Mouse (Mus musculus): ENCODE results near the gene Iqsec1. TPM values are rescaled to one million over a fixed set of nuclear protein-coding genes. Genes with fewer than 3 reads are reported as not detected.
A peak's percentile ranks its signal among the peaks of the same experiment; 100 is the strongest.

Iqsec1 gene
- polyA plus RNA-seq, 1 experiment from 2014 or later: 16.3 TPM

- Histone ChIP-seq H3K4me1 (peaks cover 29% of the 10 kb centered on the region), H3K4me2 (replicated peaks) (no peak overlapping the region), H3K27ac (replicated peaks) (no peak overlapping the region), H3K9ac (replicated peaks) (no peak overlapping the region), H3K27me3 (peaks cover 29% of the 10 kb centered on the region), H3K9me3 (no peaks in the 10 kb centered on the region), H3K4me3 (no peak overlapping the region), H3K36me3 (no peaks in the 10 kb centered on the region)
- WGBS: 21% methylated on average over 5 of the region's 5 CpGs
- no peak for ATAC-seq (ENCODE audit: low FRiP score, low read depth)
These were observed 199.0 kb downstream of the Iqsec1 start for GRCm38 (mm10) chr6:90789520-90789919.

GRCm38 (mm10) chr6:90787587-90787986, 200.9 kb downstream of the Iqsec1 start:
- WGBS: 93% methylated on average over 3 of the region's 3 CpGs
- Histone ChIP-seq H3K36me3 (no peaks in the 10 kb centered on the region), H3K4me2 (replicated peaks) (no peak overlapping the region), H3K27ac (replicated peaks) (peak overlapping the region; percentile 85), H3K27me3 (peaks cover 16% of the 10 kb centered on the region), H3K9ac (replicated peaks) (no peak overlapping the region), H3K4me3 (no peak overlapping the region), H3K4me1 (peaks cover 48% of the 10 kb centered on the region), H3K9me3 (no peaks in the 10 kb centered on the region)
- ATAC-seq (ENCODE audit: low FRiP score, low read depth): no peak

- Histone ChIP-seq H3K27me3 (peaks cover 13% of the 10 kb centered on the region; the same call in 1 of the 2 replicates), H3K9me3 (no peaks in the 10 kb centered on the region), H3K36me3 (no peaks in the 10 kb centered on the region), H3K4me1 (peaks cover 54% of the 10 kb centered on the region), H3K4me3 (no peak overlapping the region), H3K4me2 (replicated peaks) (peak overlapping the region; percentile 19; the same call in 1 of the 2 replicates), H3K27ac (replicated peaks) (peak overlapping the region; percentile 85), H3K9ac (replicated peaks) (0 out of 2 replicates have a peak overlapping the region, but pooled peaks have one; percentile 28)
- 51% methylated on average over 6 of the region's 6 CpGs for WGBS
- ATAC-seq (ENCODE audit: low FRiP score, low read depth): no peak
These were observed 201.4 kb downstream of the Iqsec1 start for GRCm38 (mm10) chr6:90787036-90787435.

- WGBS: 9% methylated on average over 3 of the region's 3 CpGs
- peak overlapping the region; percentile 19; the same call in 1 of the 2 replicates for H3K4me2 ChIP-seq (replicated peaks)
- H3K4me1 ChIP-seq: peaks cover 58% of the 10 kb centered on the region
- H3K9me3 ChIP-seq: no peaks in the 10 kb centered on the region
- no peak overlapping the region for H3K4me3 ChIP-seq
- no peaks in the 10 kb centered on the region for H3K36me3 ChIP-seq
- H3K27me3 ChIP-seq: 0 out of 2 replicates have a peak, but pooled peaks cover 8% of the 10 kb centered on the region
- 0 out of 2 replicates have a peak overlapping the region, but pooled peaks have one; percentile 28 for H3K9ac ChIP-seq (replicated peaks)
- H3K27ac ChIP-seq (replicated peaks): peak overlapping the region; percentile 85
- peak; percentile 6; the same call in 1 of the 2 replicates for ATAC-seq (ENCODE audit: low FRiP score, low read depth)
These were observed 201.9 kb downstream of the Iqsec1 start for GRCm38 (mm10) chr6:90786589-90786988.

- peaks cover 81% of the 10 kb centered on the region for H3K4me1 ChIP-seq
- no peak for ATAC-seq (ENCODE audit: low FRiP score, low read depth)
- no peak overlapping the region for H3K4me2 ChIP-seq (replicated peaks)
- no peaks in the 10 kb centered on the region for H3K36me3 ChIP-seq
- H3K9ac ChIP-seq (replicated peaks): no peak overlapping the region
- no peaks in the 10 kb centered on the region for H3K9me3 ChIP-seq
- H3K27me3 ChIP-seq: no peaks in the 10 kb centered on the region
- 53% methylated on average over 4 of the region's 4 CpGs for WGBS
- H3K27ac ChIP-seq (replicated peaks): peak overlapping the region; percentile 97
- H3K4me3 ChIP-seq: no peak overlapping the region
These were observed 204.5 kb downstream of the Iqsec1 start for GRCm38 (mm10) chr6:90783945-90784344.

GRCm38 (mm10) chr6:90783176-90783575, 205.3 kb downstream of the Iqsec1 start:
- Histone ChIP-seq H3K4me2 (replicated peaks) (peak overlapping the region; percentile 65; the same call in 1 of the 2 replicates), H3K27ac (replicated peaks) (peak overlapping the region; percentile 97), H3K4me1 (peaks cover 85% of the 10 kb centered on the region), H3K27me3 (no peaks in the 10 kb centered on the region), H3K9ac (replicated peaks) (no peak overlapping the region), H3K36me3 (0 out of 2 replicates have a peak, but pooled peaks cover 4% of the 10 kb centered on the region), H3K9me3 (no peaks in the 10 kb centered on the region), H3K4me3 (no peak overlapping the region)
- no peak for ATAC-seq (ENCODE audit: low FRiP score, low read depth)

- Histone ChIP-seq H3K4me2 (replicated peaks) (peak overlapping the region; percentile 65), H3K36me3 (peaks cover 10% of the 10 kb centered on the region), H3K27me3 (no peaks in the 10 kb centered on the region), H3K4me1 (peaks cover 81% of the 10 kb centered on the region), H3K4me3 (peak overlapping the region; percentile 33), H3K9me3 (no peaks in the 10 kb centered on the region), H3K27ac (replicated peaks) (peak overlapping the region; percentile 97), H3K9ac (replicated peaks) (peak overlapping the region; percentile 63)
- WGBS: 12% methylated on average over 19 of the region's 19 CpGs
- peak; percentile 86 for ATAC-seq (ENCODE audit: low FRiP score, low read depth)
These were observed 206.3 kb downstream of the Iqsec1 start for GRCm38 (mm10) chr6:90781921-90782770.

GRCm38 (mm10) chr6:90780532-90780931, 208.0 kb downstream of the Iqsec1 start:
- H3K9me3 ChIP-seq: no peaks in the 10 kb centered on the region
- no peak for ATAC-seq (ENCODE audit: low FRiP score, low read depth)
- H3K4me3 ChIP-seq: peak overlapping the region; percentile 33
- peak overlapping the region; percentile 97 for H3K27ac ChIP-seq (replicated peaks)
- peak overlapping the region; percentile 65 for H3K4me2 ChIP-seq (replicated peaks)
- H3K4me1 ChIP-seq: peaks cover 69% of the 10 kb centered on the region
- WGBS: 39% methylated on average over 2 of the region's 2 CpGs
- H3K36me3 ChIP-seq: peaks cover 23% of the 10 kb centered on the region
- H3K27me3 ChIP-seq: no peaks in the 10 kb centered on the region
- peak overlapping the region; percentile 38; the same call in 1 of the 2 replicates for H3K9ac ChIP-seq (replicated peaks)

- no peak overlapping the region for H3K27ac ChIP-seq (replicated peaks)
- H3K36me3 ChIP-seq: peaks cover 23% of the 10 kb centered on the region
- ATAC-seq (ENCODE audit: low FRiP score, low read depth): no peak
- peaks cover 53% of the 10 kb centered on the region for H3K4me1 ChIP-seq
- peak overlapping the region; percentile 65; the same call in 1 of the 2 replicates for H3K4me2 ChIP-seq (replicated peaks)
- H3K9ac ChIP-seq (replicated peaks): no peak overlapping the region
- 83% methylated on average over 6 of the region's 6 CpGs for WGBS
- H3K27me3 ChIP-seq: no peaks in the 10 kb centered on the region
- no peaks in the 10 kb centered on the region for H3K9me3 ChIP-seq
- H3K4me3 ChIP-seq: no peak overlapping the region
These were observed 209.6 kb downstream of the Iqsec1 start for GRCm38 (mm10) chr6:90778841-90779240.

GRCm38 (mm10) chr6:90777302-90777701, 211.2 kb downstream of the Iqsec1 start:
- no peak overlapping the region for H3K9ac ChIP-seq (replicated peaks)
- no peak overlapping the region for H3K4me3 ChIP-seq
- no peak for ATAC-seq (ENCODE audit: low FRiP score, low read depth)
- 89% methylated on average over 1 of the region's 1 CpGs for WGBS
- no peak overlapping the region for H3K4me2 ChIP-seq (replicated peaks)
- no peak overlapping the region for H3K27ac ChIP-seq (replicated peaks)
- H3K36me3 ChIP-seq: peaks cover 23% of the 10 kb centered on the region
- no peaks in the 10 kb centered on the region for H3K27me3 ChIP-seq
- H3K9me3 ChIP-seq: no peaks in the 10 kb centered on the region
- peaks cover 37% of the 10 kb centered on the region for H3K4me1 ChIP-seq

- H3K4me1 ChIP-seq: peaks cover 21% of the 10 kb centered on the region
- no peak overlapping the region for H3K4me2 ChIP-seq (replicated peaks)
- H3K9ac ChIP-seq (replicated peaks): no peak overlapping the region
- H3K36me3 ChIP-seq: peaks cover 23% of the 10 kb centered on the region
- WGBS: 89% methylated on average over 1 of the region's 1 CpGs
- no peak overlapping the region for H3K4me3 ChIP-seq
- H3K9me3 ChIP-seq: no peaks in the 10 kb centered on the region
- no peaks in the 10 kb centered on the region for H3K27me3 ChIP-seq
- no peak overlapping the region for H3K27ac ChIP-seq (replicated peaks)
- no peak for ATAC-seq (ENCODE audit: low FRiP score, low read depth)
These were observed 212.9 kb downstream of the Iqsec1 start for GRCm38 (mm10) chr6:90775606-90776005.

- Histone ChIP-seq H3K36me3 (peaks cover 25% of the 10 kb centered on the region), H3K27ac (replicated peaks) (no peak overlapping the region)
These were observed 214.7 kb downstream of the Iqsec1 start for GRCm38 (mm10) chr6:90773811-90774233.

More at GRCm38 (mm10) chr6:90773811-90774233, 214.7 kb downstream of the Iqsec1 start:
- H3K27me3 ChIP-seq: no peaks in the 10 kb centered on the region
- no peaks in the 10 kb centered on the region for H3K9me3 ChIP-seq
- no peak for ATAC-seq (ENCODE audit: low FRiP score, low read depth)
- H3K4me3 ChIP-seq: no peak overlapping the region
- peaks cover 3% of the 10 kb centered on the region for H3K4me1 ChIP-seq
- 0 out of 2 replicates have a peak overlapping the region, but pooled peaks have one; percentile 4 for H3K9ac ChIP-seq (replicated peaks)
- H3K4me2 ChIP-seq (replicated peaks): no peak overlapping the region
